Mouse (Mus musculus) layer of hippocampus, adult 18-20 months (tissue): ENCODE results near the gene Sh3bp4. TPM values are rescaled to one million over a fixed set of nuclear protein-coding genes. Genes with fewer than 3 reads are reported as not detected.
A peak's percentile ranks its signal among the peaks of the same experiment; 100 is the strongest.

Source experiments
- DNase-seq, 2 experiments: peaks; one replicate each; pipeline ENCODE4 v3.0.0; 2022; ENCODE audit warnings: low spot score in 2 of 2
- total RNA-seq, 2 experiments: library from RNA; stranded (reverse); gene quantifications; 2 replicates each; pipeline ENCODE4 v1.2.3; 2021

The Sh3bp4 gene
- total RNA-seq, 2 experiments from 2014 or later: 23.4 to 23.6 TPM

- peak; percentile 64 to 89 for DNase-seq
These were observed 22.3 kb downstream of the Sh3bp4 start for GRCm38 (mm10) chr1:89092442-89092991.

- DNase-seq: no peak
These were observed 23.5 kb downstream of the Sh3bp4 start for GRCm38 (mm10) chr1:89093696-89094095.

GRCm38 (mm10) chr1:89094416-89094815, 24.2 kb downstream of the Sh3bp4 start:
- DNase-seq: no peak

GRCm38 (mm10) chr1:89095642-89096424, 25.6 kb downstream of the Sh3bp4 start:
- no peak for DNase-seq

GRCm38 (mm10) chr1:89102231-89103003, 32.2 kb downstream of the Sh3bp4 start:
- no peak for DNase-seq

GRCm38 (mm10) chr1:89103004-89103263, 32.7 kb downstream of the Sh3bp4 start:
- DNase-seq: no peak

GRCm38 (mm10) chr1:89103505-89103904, 33.3 kb downstream of the Sh3bp4 start:
- no peak for DNase-seq

GRCm38 (mm10) chr1:89104066-89104765, 34.0 kb downstream of the Sh3bp4 start:
- DNase-seq: no peak

GRCm38 (mm10) chr1:89105891-89106830, 35.9 kb downstream of the Sh3bp4 start:
- no peak for DNase-seq

- DNase-seq: no peak
These were observed 37.3 kb downstream of the Sh3bp4 start for GRCm38 (mm10) chr1:89107466-89107865.

- DNase-seq: no peak
These were observed 38.2 kb downstream of the Sh3bp4 start for GRCm38 (mm10) chr1:89108340-89108896.

- DNase-seq: no peak
These were observed 39.6 kb downstream of the Sh3bp4 start for GRCm38 (mm10) chr1:89109767-89110166.

- DNase-seq: no peak
These were observed 40.7 kb downstream of the Sh3bp4 start for GRCm38 (mm10) chr1:89110767-89111534.

GRCm38 (mm10) chr1:89112544-89112943, 42.3 kb downstream of the Sh3bp4 start:
- DNase-seq: no peak

GRCm38 (mm10) chr1:89113731-89114130, 43.5 kb downstream of the Sh3bp4 start:
- DNase-seq: no peak

- no peak for DNase-seq
These were observed 46.8 kb downstream of the Sh3bp4 start for GRCm38 (mm10) chr1:89117062-89117461.

- DNase-seq: no peak
These were observed 47.9 kb downstream of the Sh3bp4 start for GRCm38 (mm10) chr1:89118076-89118475.

- no peak for DNase-seq
These were observed 48.6 kb downstream of the Sh3bp4 start for GRCm38 (mm10) chr1:89118836-89119235.

GRCm38 (mm10) chr1:89120290-89120689, 50.1 kb downstream of the Sh3bp4 start:
- DNase-seq: no peak

- no peak for DNase-seq
These were observed 51.3 kb downstream of the Sh3bp4 start for GRCm38 (mm10) chr1:89121466-89121865.
